Mouse (Mus musculus): ENCODE results near the gene Krt87. TPM values are rescaled to one million over a fixed set of nuclear protein-coding genes. Genes with fewer than 3 reads are reported as not detected.

The Krt87 gene
- polyA plus RNA-seq, 1 experiment from 2014 or later: not detected

DNA sequence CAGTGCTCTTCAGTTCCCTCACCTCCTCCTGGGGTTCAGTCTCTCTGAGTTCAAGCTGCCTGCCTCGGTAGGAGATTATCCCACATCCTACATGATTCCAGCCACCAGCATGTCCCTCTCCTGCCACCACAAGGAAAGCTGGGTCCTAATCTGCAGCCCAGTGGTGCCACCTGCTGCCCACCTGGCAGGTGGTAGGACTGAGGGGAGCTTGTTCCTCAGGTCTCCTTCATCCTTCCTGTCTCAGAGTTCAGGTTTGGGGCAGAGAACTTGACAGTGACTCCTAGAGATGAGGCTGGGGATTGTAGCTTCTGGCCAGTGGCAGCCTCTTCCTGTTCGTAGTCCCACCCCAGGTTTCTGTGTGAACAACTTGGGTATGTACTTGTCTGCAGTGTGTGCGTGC lies 51.4 kb downstream of the Krt87 start:
- H3K4me2 ChIP-seq (ENCODE audit: low read depth): no peak overlapping the region
- H3K27ac ChIP-seq (ENCODE audit: low read depth, low read length): no peak overlapping the region
- H3K9ac ChIP-seq (ENCODE audit: low read length): no peak overlapping the region
- no peak for DNase-seq (ENCODE audit: low spot score)
- H3K27me3 ChIP-seq (ENCODE audit: control insufficient read depth, insufficient read depth, low read length): no peaks in the 10 kb centered on the region
- 68% methylated on average over 3 of the region's 3 CpGs for WGBS
- H3K4me1 ChIP-seq (ENCODE audit: control insufficient read depth, insufficient read depth, low read length): no peaks in the 10 kb centered on the region
- H3K36me3 ChIP-seq (ENCODE audit: control insufficient read depth, insufficient read depth, low read length): no peaks in the 10 kb centered on the region
- no peaks in the 10 kb centered on the region for H3K9me3 ChIP-seq (ENCODE audit: control insufficient read depth, low read length)
- ATAC-seq (ENCODE audit: insufficient read depth, low FRiP score, low TSS enrichment): no peak
- no peak overlapping the region for H3K4me3 ChIP-seq (ENCODE audit: low read depth, low read length)

DNA sequence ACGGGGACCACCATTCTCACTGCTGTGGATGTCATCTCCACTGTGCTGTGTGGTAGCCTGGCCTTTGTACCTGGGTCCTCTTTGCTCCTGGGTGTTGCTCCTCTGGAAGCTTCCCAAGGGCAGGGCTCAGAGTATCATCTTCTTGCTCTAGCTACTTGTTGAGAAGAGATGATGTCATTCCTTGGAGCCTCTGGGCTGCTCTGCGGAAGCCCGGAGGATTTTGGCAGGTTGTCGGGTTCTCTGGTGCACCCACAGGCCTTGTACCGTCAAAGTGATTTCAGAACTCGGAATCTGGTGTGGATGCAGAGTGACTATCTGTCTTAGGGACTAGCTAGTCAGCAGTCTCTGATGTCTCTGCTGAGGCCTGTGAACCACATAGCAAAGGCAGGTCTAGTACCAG lies 53.5 kb downstream of the Krt87 start:
- no peak overlapping the region for H3K4me3 ChIP-seq (ENCODE audit: low read depth, low read length)
- no peak for DNase-seq (ENCODE audit: low spot score)
- H3K27ac ChIP-seq (ENCODE audit: low read depth, low read length): no peak overlapping the region
- no peaks in the 10 kb centered on the region for H3K4me1 ChIP-seq (ENCODE audit: control insufficient read depth, insufficient read depth, low read length)
- no peak for ATAC-seq (ENCODE audit: insufficient read depth, low FRiP score, low TSS enrichment)
- no peaks in the 10 kb centered on the region for H3K9me3 ChIP-seq (ENCODE audit: control insufficient read depth, low read length)
- H3K27me3 ChIP-seq (ENCODE audit: control insufficient read depth, insufficient read depth, low read length): no peaks in the 10 kb centered on the region
- no peak overlapping the region for H3K9ac ChIP-seq (ENCODE audit: low read length)
- H3K36me3 ChIP-seq (ENCODE audit: control insufficient read depth, insufficient read depth, low read length): no peaks in the 10 kb centered on the region
- H3K4me2 ChIP-seq (ENCODE audit: low read depth): no peak overlapping the region
- WGBS: 89% methylated on average over 6 of the region's 6 CpGs

DNA sequence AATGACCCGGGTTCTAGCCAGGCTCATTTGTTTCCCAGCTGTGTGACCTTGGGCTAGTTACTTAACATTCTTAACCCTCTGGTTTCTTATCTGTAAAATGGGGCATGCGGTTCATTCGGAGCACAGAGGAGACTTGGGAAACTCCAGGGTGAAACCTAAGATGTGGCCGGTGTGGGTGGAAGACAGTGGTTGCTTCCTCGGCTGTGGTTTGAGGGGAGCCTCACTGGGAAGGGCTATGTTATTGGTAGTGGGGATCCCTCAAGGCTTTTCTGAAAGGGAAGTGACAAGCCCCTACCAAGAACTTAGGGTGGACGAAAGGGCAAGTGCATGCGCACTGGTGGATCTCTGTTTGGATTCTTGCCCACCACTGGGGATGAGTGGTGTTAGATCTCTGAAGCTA lies 54.0 kb downstream of the Krt87 start:
- 78% methylated on average over 7 of the region's 7 CpGs for WGBS
- ATAC-seq (ENCODE audit: insufficient read depth, low FRiP score, low TSS enrichment): no peak
- no peaks in the 10 kb centered on the region for H3K9me3 ChIP-seq (ENCODE audit: control insufficient read depth, low read length)

DNA sequence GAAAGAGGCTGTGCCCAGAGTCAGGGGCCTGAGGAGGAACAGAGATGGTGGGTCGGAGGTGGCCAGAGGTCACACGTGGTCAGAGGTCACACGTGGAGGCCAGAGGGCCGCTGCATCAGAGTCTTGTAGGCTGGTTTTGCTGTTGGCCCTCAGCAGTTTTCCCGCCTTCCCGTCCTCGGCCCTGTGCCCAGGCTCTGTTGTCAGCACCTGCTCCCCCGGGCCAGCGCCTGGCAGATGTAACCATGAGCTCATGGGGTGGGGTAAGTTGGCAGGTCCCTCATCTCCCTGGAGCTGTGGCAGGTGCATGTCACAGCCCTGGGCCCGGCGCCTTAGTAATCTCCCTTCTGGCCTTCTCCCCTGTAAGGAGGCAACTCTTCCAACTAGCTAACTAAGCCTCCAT lies 55.8 kb downstream of the Krt87 start:
- DNase-seq (ENCODE audit: low spot score): no peak
- Histone ChIP-seq H3K4me1 (ENCODE audit: control insufficient read depth, insufficient read depth, low read length) (no peaks in the 10 kb centered on the region), H3K27ac (ENCODE audit: low read depth, low read length) (no peak overlapping the region), H3K27me3 (ENCODE audit: control insufficient read depth, insufficient read depth, low read length) (no peaks in the 10 kb centered on the region), H3K9ac (ENCODE audit: low read length) (no peak overlapping the region), H3K4me3 (ENCODE audit: low read depth, low read length) (no peak overlapping the region), H3K4me2 (ENCODE audit: low read depth) (no peak overlapping the region), H3K36me3 (ENCODE audit: control insufficient read depth, insufficient read depth, low read length) (no peaks in the 10 kb centered on the region), H3K9me3 (ENCODE audit: control insufficient read depth, low read length) (no peaks in the 10 kb centered on the region)
- no peak for ATAC-seq (ENCODE audit: insufficient read depth, low FRiP score, low TSS enrichment)
- WGBS: 87% methylated on average over 11 of the region's 11 CpGs

More for the DNA sequence above, 54.0 kb downstream of the Krt87 start:
- Histone ChIP-seq H3K36me3 (ENCODE audit: control insufficient read depth, insufficient read depth, low read length) (no peaks in the 10 kb centered on the region), H3K4me1 (ENCODE audit: control insufficient read depth, insufficient read depth, low read length) (no peaks in the 10 kb centered on the region), H3K4me2 (ENCODE audit: low read depth) (no peak overlapping the region), H3K4me3 (ENCODE audit: low read depth, low read length) (no peak overlapping the region), H3K27ac (ENCODE audit: low read depth, low read length) (no peak overlapping the region), H3K9ac (ENCODE audit: low read length) (no peak overlapping the region), H3K27me3 (ENCODE audit: control insufficient read depth, insufficient read depth, low read length) (no peaks in the 10 kb centered on the region)
- DNase-seq (ENCODE audit: low spot score): no peak

DNA sequence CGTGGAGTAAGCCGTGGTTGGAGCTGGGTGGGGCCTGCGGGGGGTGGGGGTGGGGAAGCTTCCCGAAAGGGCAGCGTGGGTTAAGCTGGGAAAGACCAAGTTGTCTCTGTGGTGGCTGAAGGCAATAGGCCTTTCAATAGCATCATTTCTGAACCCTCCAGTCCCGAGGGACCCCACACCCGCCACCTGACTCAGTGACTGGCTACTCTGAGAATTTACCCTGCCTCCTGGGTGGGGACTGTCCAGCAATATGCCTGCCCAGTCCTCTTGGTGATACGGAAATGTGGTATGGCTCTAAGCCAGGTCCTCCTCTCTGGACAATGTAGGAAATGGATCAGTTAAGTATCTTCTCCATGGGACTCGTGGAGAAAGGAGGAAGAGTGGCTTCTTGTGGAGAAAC lies 56.8 kb downstream of the Krt87 start:
- H3K4me3 ChIP-seq (ENCODE audit: low read depth, low read length): no peak overlapping the region
- ATAC-seq (ENCODE audit: insufficient read depth, low FRiP score, low TSS enrichment) (no peak), DNase-seq (ENCODE audit: low spot score) (no peak)
- H3K27me3 ChIP-seq (ENCODE audit: control insufficient read depth, insufficient read depth, low read length): no peaks in the 10 kb centered on the region
- H3K4me2 ChIP-seq (ENCODE audit: low read depth): no peak overlapping the region
- H3K4me1 ChIP-seq (ENCODE audit: control insufficient read depth, insufficient read depth, low read length): no peaks in the 10 kb centered on the region
- WGBS: 73% methylated on average over 9 of the region's 9 CpGs
- no peak overlapping the region for H3K27ac ChIP-seq (ENCODE audit: low read depth, low read length)
- H3K36me3 ChIP-seq (ENCODE audit: control insufficient read depth, insufficient read depth, low read length): no peaks in the 10 kb centered on the region
- no peaks in the 10 kb centered on the region for H3K9me3 ChIP-seq (ENCODE audit: control insufficient read depth, low read length)
- H3K9ac ChIP-seq (ENCODE audit: low read length): no peak overlapping the region

Other genes starting within 250 kb of the Krt87 start
- gene Grasp, start 214.6 kb downstream of the Krt87 start, polyA plus RNA-seq (2014; fragmentation: Nextera tagmentation; extraction: Ambion mirVana): 6.6 TPM in 2 replicates
- gene Nr4a1, start 184.5 kb downstream of the Krt87 start, polyA plus RNA-seq (2014; fragmentation: Nextera tagmentation; extraction: Ambion mirVana): 3.2 and 4.4 TPM in 2 replicates
- gene Atg101, start 154.5 kb downstream of the Krt87 start, polyA plus RNA-seq (2014; fragmentation: Nextera tagmentation; extraction: Ambion mirVana): 69.5 and 74.4 TPM in 2 replicates
- 0.33 and 0.42 TPM in 2 replicates for gene 6030408B16Rik, start 145.6 kb downstream of the Krt87 start, polyA plus RNA-seq (2014; fragmentation: Nextera tagmentation; extraction: Ambion mirVana)
- not detected in 2 replicates for gene Krt80, start 68.6 kb downstream of the Krt87 start, polyA plus RNA-seq (2014; fragmentation: Nextera tagmentation; extraction: Ambion mirVana)
- 10.6 and 12.3 TPM in 2 replicates for gene Krt7, start 27.8 kb downstream of the Krt87 start, polyA plus RNA-seq (2014; fragmentation: Nextera tagmentation; extraction: Ambion mirVana)
- gene Krt88, start 8.9 kb upstream of the Krt87 start, polyA plus RNA-seq (2014; fragmentation: Nextera tagmentation; extraction: Ambion mirVana): not detected in 2 replicates
- gene Krt81, start 24.9 kb upstream of the Krt87 start, polyA plus RNA-seq (2014; fragmentation: Nextera tagmentation; extraction: Ambion mirVana): not detected in 2 replicates
- gene Krt86, start 34.7 kb upstream of the Krt87 start, polyA plus RNA-seq (2014; fragmentation: Nextera tagmentation; extraction: Ambion mirVana): not detected in 2 replicates
- gene Krt83, start 52.7 kb upstream of the Krt87 start, polyA plus RNA-seq (2014; fragmentation: Nextera tagmentation; extraction: Ambion mirVana): not detected in 2 replicates
- gene Gm49425, start 78.5 kb upstream of the Krt87 start, polyA plus RNA-seq (2014; fragmentation: Nextera tagmentation; extraction: Ambion mirVana): not detected in 2 replicates
- gene Krt84, start 94.0 kb upstream of the Krt87 start, polyA plus RNA-seq (2014; fragmentation: Nextera tagmentation; extraction: Ambion mirVana): not detected in 2 replicates
- gene Krt82, start 111.9 kb upstream of the Krt87 start, polyA plus RNA-seq (2014; fragmentation: Nextera tagmentation; extraction: Ambion mirVana): not detected in 2 replicates
- 0.37 and 0.85 TPM in 2 replicates for gene Krt90, start 124.1 kb upstream of the Krt87 start, polyA plus RNA-seq (2014; fragmentation: Nextera tagmentation; extraction: Ambion mirVana)
- gene Krt75, start 135.1 kb upstream of the Krt87 start, polyA plus RNA-seq (2014; fragmentation: Nextera tagmentation; extraction: Ambion mirVana): not detected in 2 replicates
- gene Gm5414, start 189.4 kb upstream of the Krt87 start, polyA plus RNA-seq (2014; fragmentation: Nextera tagmentation; extraction: Ambion mirVana): not detected in 2 replicates
- not detected in 2 replicates for gene Gm5478, start 208.6 kb upstream of the Krt87 start, polyA plus RNA-seq (2014; fragmentation: Nextera tagmentation; extraction: Ambion mirVana)
- gene Krt6b, start 241.5 kb upstream of the Krt87 start, polyA plus RNA-seq (2014; fragmentation: Nextera tagmentation; extraction: Ambion mirVana): not detected in 2 replicates